Mouse (Mus musculus) MEL (cell line): ENCODE measurements around the gene Ddx17. TPM values are rescaled to one million over a fixed set of nuclear protein-coding genes. Genes with fewer than 3 reads are reported as not detected.

Experiments used
- DNase-seq: peaks from one replicate; pipeline ENCODE4 v3.0.0; 2011; ENCODE audit warnings: low read depth, low spot score
- H3K27ac ChIP-seq: 2 replicates; pipeline ENCODE4 v1.5.1; 2012; ENCODE audit warnings: low read depth, mild to moderate bottlenecking, control low read depth, low read length, moderate library complexity; ENCODE audit not compliant: control insufficient read depth
- H3K27me3 ChIP-seq, 2 experiments: fragments of 150-350 bp in 1 of 2; sonication (generic) in 1 of 2; 2 replicates each; pipeline ENCODE4 v1.6.1; 2012; ENCODE audit warnings: low read length in 2 of 2, mild to moderate bottlenecking in 2 of 2, improper control_type of control experiment in 1 of 2, moderate library complexity in 1 of 2; ENCODE audit not compliant: insufficient read depth in 2 of 2, control insufficient read depth in 1 of 2
- H3K36me3 ChIP-seq, 2 experiments: 2 replicates each; pipeline ENCODE4 v1.6.1; 2012 to 2014; ENCODE audit warnings: low read length in 2 of 2, improper control_type of control experiment in 1 of 2, inconsistent platforms in 1 of 2, mild to moderate bottlenecking in 1 of 2; ENCODE audit not compliant: insufficient read depth in 2 of 2, control insufficient read depth in 1 of 2
- H3K4me1 ChIP-seq, 2 experiments: fragments of 150-350 bp in 1 of 2; sonication (generic) in 1 of 2; 2 replicates each; pipeline ENCODE4 v1.6.1; 2012; ENCODE audit warnings: low read length in 2 of 2, improper control_type of control experiment in 1 of 2, mild to moderate bottlenecking in 1 of 2; ENCODE audit not compliant: insufficient read depth in 2 of 2, control insufficient read depth in 1 of 2
- H3K4me3 ChIP-seq, 2 experiments: fragments of 150-350 bp in 1 of 2; sonication (generic) in 1 of 2; 2 replicates each; pipeline ENCODE4 v1.5.1; 2012; ENCODE audit warnings: low read depth in 2 of 2, low read length in 2 of 2, mild to moderate bottlenecking in 2 of 2, moderate library complexity in 2 of 2, control low read depth in 1 of 2, improper control_type of control experiment in 1 of 2; ENCODE audit not compliant: control insufficient read depth in 1 of 2, insufficient read depth in 1 of 2
- H3K79me2 ChIP-seq: 2 replicates; pipeline ENCODE4 v1.6.1; 2012; ENCODE audit warnings: mild to moderate bottlenecking, low read length, moderate library complexity; ENCODE audit not compliant: control insufficient read depth, poor library complexity, insufficient read depth
- H3K9ac ChIP-seq: 2 replicates; pipeline ENCODE4 v1.6.1; 2012; ENCODE audit warnings: low read depth, mild to moderate bottlenecking, control low read depth, low read length, moderate library complexity; ENCODE audit not compliant: control insufficient read depth, poor library complexity, severe bottlenecking
- H3K9me3 ChIP-seq: fragments of 150-350 bp; sonication (generic); replicated peaks from 2 replicates; pipeline ENCODE4 v1.6.1; 2012; ENCODE audit warnings: mild to moderate bottlenecking, low read length, improper control_type of control experiment, moderate library complexity; ENCODE audit not compliant: insufficient read depth
- CHD1 ChIP-seq: IDR thresholded peaks from 2 replicates; pipeline ENCODE4 v1.6.1; 2012; ENCODE audit warnings: low read depth, mild to moderate bottlenecking, inconsistent platforms, low read length, improper control_type of control experiment
- CTCF ChIP-seq, 3 experiments: IDR thresholded peaks in 2 of 3; conservative IDR thresholded peaks in 1 of 3; 2 replicates each; pipeline ENCODE4 v1.5.1; 2011 to 2012; ENCODE audit warnings: low read length in 3 of 3, low read depth in 2 of 3, mild to moderate bottlenecking in 2 of 3, improper control_type of control experiment in 1 of 3, inconsistent platforms in 1 of 3, mixed read lengths in 1 of 3, moderate library complexity in 1 of 3; ENCODE audit not compliant: control insufficient read depth in 1 of 3, insufficient read depth in 1 of 3, poor library complexity in 1 of 3, severe bottlenecking in 1 of 3
- E2F4 ChIP-seq: IDR thresholded peaks from 2 replicates; pipeline ENCODE4 v1.6.1; 2011; ENCODE audit warnings: low read depth, low read length, improper control_type of control experiment, borderline replicate concordance
- EP300 ChIP-seq, 2 experiments: IDR thresholded peaks; 2 replicates each; pipeline ENCODE4 v1.6.1; 2011; ENCODE audit warnings: improper control_type of control experiment in 2 of 2, low read length in 2 of 2, low read depth in 1 of 2, mild to moderate bottlenecking in 1 of 2
- ETS1 ChIP-seq: IDR thresholded peaks from 2 replicates; pipeline ENCODE4 v1.6.1; 2012; ENCODE audit warnings: low read depth, mild to moderate bottlenecking, inconsistent platforms, low read length, improper control_type of control experiment, moderate library complexity
- GABPA ChIP-seq: IDR thresholded peaks from 2 replicates; pipeline ENCODE4 v1.6.1; 2012; ENCODE audit warnings: low read depth, mild to moderate bottlenecking, inconsistent platforms, low read length, improper control_type of control experiment, moderate library complexity
- HCFC1 ChIP-seq: IDR thresholded peaks from 2 replicates; pipeline ENCODE4 v1.6.1; 2012; ENCODE audit warnings: low read depth, mild to moderate bottlenecking, inconsistent platforms, low read length, improper control_type of control experiment, moderate library complexity
- MAFK ChIP-seq: IDR thresholded peaks from 2 replicates; pipeline ENCODE4 v1.6.1; 2011; ENCODE audit warnings: low read depth, mild to moderate bottlenecking, low read length, improper control_type of control experiment, borderline replicate concordance
- MYB ChIP-seq: IDR thresholded peaks from 2 replicates; pipeline ENCODE4 v1.6.1; 2011; ENCODE audit warnings: mild to moderate bottlenecking, low read depth, low read length, improper control_type of control experiment
- MYC ChIP-seq: IDR thresholded peaks from 2 replicates; pipeline ENCODE4 v1.6.1; 2011; ENCODE audit warnings: low read depth, mild to moderate bottlenecking, low read length, improper control_type of control experiment, moderate library complexity
- NELFE ChIP-seq: IDR thresholded peaks from 2 replicates; pipeline ENCODE4 v1.6.1; 2011; ENCODE audit warnings: low read depth, low read length, improper control_type of control experiment
- POLR2AphosphoS5 ChIP-seq: IDR thresholded peaks from 2 replicates; pipeline ENCODE4 v1.6.1; 2012; ENCODE audit warnings: low read depth, borderline replicate concordance, mild to moderate bottlenecking, inconsistent platforms, low read length, moderate library complexity, mixed read lengths
- RAD21 ChIP-seq: IDR thresholded peaks from 2 replicates; pipeline ENCODE4 v1.6.1; 2011; ENCODE audit warnings: mild to moderate bottlenecking, low read depth, low read length, improper control_type of control experiment
- RCOR1 ChIP-seq: IDR thresholded peaks from 2 replicates; pipeline ENCODE4 v1.6.1; 2012; ENCODE audit warnings: low read depth, mild to moderate bottlenecking, inconsistent platforms, low read length, improper control_type of control experiment
- SIN3A ChIP-seq: IDR thresholded peaks from 2 replicates; pipeline ENCODE4 v1.6.1; 2012; ENCODE audit warnings: low read length, improper control_type of control experiment, inconsistent platforms
- SMC3 ChIP-seq: IDR thresholded peaks from 2 replicates; pipeline ENCODE4 v1.6.1; 2011; ENCODE audit warnings: low read depth, low read length, improper control_type of control experiment
- TAL1 ChIP-seq: IDR thresholded peaks from 2 replicates; pipeline ENCODE4 v1.6.1; 2012; ENCODE audit warnings: mild to moderate bottlenecking, inconsistent platforms, low read length, moderate library complexity, mixed read lengths
- TCF12 ChIP-seq: IDR thresholded peaks from 2 replicates; pipeline ENCODE4 v1.6.1; 2014; ENCODE audit warnings: low read depth, mild to moderate bottlenecking, inconsistent platforms, low read length, improper control_type of control experiment, moderate library complexity
- UBTF ChIP-seq: IDR thresholded peaks from 2 replicates; pipeline ENCODE4 v1.6.1; 2012; ENCODE audit warnings: low read depth, mild to moderate bottlenecking, inconsistent platforms, low read length, improper control_type of control experiment, moderate library complexity, borderline replicate concordance; ENCODE audit not compliant: insufficient read depth
- ZC3H11A ChIP-seq: IDR thresholded peaks from 2 replicates; pipeline ENCODE4 v1.6.1; 2012; ENCODE audit warnings: low read depth, mild to moderate bottlenecking, inconsistent platforms, low read length, improper control_type of control experiment
- ZMIZ1 ChIP-seq: IDR thresholded peaks from 2 replicates; pipeline ENCODE4 v1.6.1; 2012; ENCODE audit warnings: low read depth, mild to moderate bottlenecking, inconsistent platforms, low read length, improper control_type of control experiment, moderate library complexity
- ZNF384 ChIP-seq: IDR thresholded peaks from 2 replicates; pipeline ENCODE4 v1.6.1; 2012; ENCODE audit warnings: low read depth, mild to moderate bottlenecking, inconsistent platforms, low read length, improper control_type of control experiment
- polyA plus RNA-seq, 2 experiments: library from polyadenylated mRNA; stranded (reverse) in 1 of 2; unstranded in 1 of 2; fragments of >175 nt in 1 of 2; fragments of >200 nt in 1 of 2; gene quantifications; 2 replicates each; pipeline versions ENCODE4 v1.2.1 to v1.2.4; 2012; ENCODE audit warnings: low replicate concordance in 2 of 2, low read depth in 1 of 2; ENCODE audit not compliant: insufficient read length in 2 of 2, insufficient read depth in 1 of 2, missing spikeins in 1 of 2
- total RNA-seq: library from RNA; depleted of rRNA; stranded (reverse); fragments of 300-350 nt; gene quantifications from 2 replicates; pipeline ENCODE4 v1.2.3, GENCODE M21; 2012

The Ddx17 gene
- total and polyA plus RNA-seq, 3 experiments: 85.4 to 148 (median 115) TPM

GRCm38 (mm10) chr15:79509998-79510397, 36.5 kb downstream of the Ddx17 start:
- Histone ChIP-seq H3K9ac (no peak overlapping the region), H3K79me2 (no peaks in the 10 kb centered on the region), H3K27me3 (no peaks in the 10 kb centered on the region), H3K4me1 (no peaks in the 10 kb centered on the region), H3K9me3 (no peaks in the 10 kb centered on the region), H3K4me3 (no peak overlapping the region), H3K36me3 (no peaks in the 10 kb centered on the region), H3K27ac (no peak overlapping the region)
- TF ChIP-seq POLR2AphosphoS5 (no peak), ZMIZ1 (no peak), SIN3A (no peak), RCOR1 (no peak), MYB (no peak), ZNF384 (no peak), ETS1 (no peak), CHD1 (no peak), ZC3H11A (no peak), TCF12 (no peak)
- DNase-seq: no peak

GRCm38 (mm10) chr15:79507055-79507828, 39.3 kb downstream of the Ddx17 start:
- Histone ChIP-seq H3K36me3 (no peaks in the 10 kb centered on the region), H3K9ac (no peak overlapping the region), H3K4me1 (no peaks in the 10 kb centered on the region), H3K4me3 (no peak overlapping the region), H3K9me3 (no peaks in the 10 kb centered on the region)
- no peak for DNase-seq
- no peak for TF ChIP-seq CTCF (IDR thresholded peaks at IDR 0.05 in 2 of 3, conservative IDR thresholded peaks at IDR 0.05 in 1 of 3; ENCODE audit: control insufficient read depth in 1 of 3, insufficient read depth in 1 of 3, low read depth in 2 of 3, low read length in 3 of 3, poor library complexity in 1 of 3, severe bottlenecking in 1 of 3)
- no peak for TF ChIP-seq UBTF
- TF ChIP-seq EP300 (IDR thresholded peaks at IDR 0.05; ENCODE audit: low read depth in 1 of 2, low read length in 2 of 2): no peak
- no peak for TF ChIP-seq MAFK
- TF ChIP-seq SMC3: no peak
- TF ChIP-seq TAL1: no peak
- TF ChIP-seq NELFE: no peak
- TF ChIP-seq CHD1: no peak
- no peak for TF ChIP-seq RAD21
- TF ChIP-seq ZNF384: no peak
- no peak for TF ChIP-seq SIN3A
- no peak for TF ChIP-seq HCFC1
- no peak for TF ChIP-seq E2F4
- TF ChIP-seq MYC: no peak
- TF ChIP-seq GABPA: no peak
- TF ChIP-seq, all 39 proteins: peak for 0
- H3K79me2 ChIP-seq: no peaks in the 10 kb centered on the region
- H3K27ac ChIP-seq: no peak overlapping the region
- H3K27me3 ChIP-seq: no peaks in the 10 kb centered on the region
